Mouse (Mus musculus): ENCODE measurements around the gene Cdh4.

The Cdh4 gene

GRCm38 (mm10) chr2:179792426-179793133 is 350.3 kb downstream of the Cdh4 start:
- DNase-seq (ENCODE audit: low read depth) = no peak

- DNase-seq (ENCODE audit: low read depth) = no peak
Observed at GRCm38 (mm10) chr2:179794354-179794753, 352.1 kb downstream of the Cdh4 start.

GRCm38 (mm10) chr2:179795452-179795851 is 353.2 kb downstream of the Cdh4 start:
- DNase-seq (ENCODE audit: low read depth) = no peak

GRCm38 (mm10) chr2:179799906-179800532 is 357.8 kb downstream of the Cdh4 start:
- DNase-seq (ENCODE audit: low read depth) = no peak

- no peak for DNase-seq (ENCODE audit: low read depth)
Observed at GRCm38 (mm10) chr2:179801042-179801441, 358.8 kb downstream of the Cdh4 start.

- DNase-seq (ENCODE audit: low read depth) = no peak
Observed at GRCm38 (mm10) chr2:179802411-179802810, 360.2 kb downstream of the Cdh4 start.

- DNase-seq (ENCODE audit: low read depth) = no peak
Observed at GRCm38 (mm10) chr2:179811086-179811485, 368.9 kb downstream of the Cdh4 start.

GRCm38 (mm10) chr2:179813035-179813827 is 371.0 kb downstream of the Cdh4 start:
- no peak for DNase-seq (ENCODE audit: low read depth)

- DNase-seq (ENCODE audit: low read depth) = no peak
Observed at GRCm38 (mm10) chr2:179824776-179825326, 382.6 kb downstream of the Cdh4 start.

- DNase-seq (ENCODE audit: low read depth) = no peak
Observed at GRCm38 (mm10) chr2:179828968-179829367, 386.7 kb downstream of the Cdh4 start.

- peak; percentile 38 for DNase-seq (ENCODE audit: low read depth)
Observed at GRCm38 (mm10) chr2:179829972-179830371, 387.7 kb downstream of the Cdh4 start.

- DNase-seq (ENCODE audit: low read depth) = no peak
Observed at GRCm38 (mm10) chr2:179834892-179835291, 392.7 kb downstream of the Cdh4 start.

GRCm38 (mm10) chr2:179835570-179835969 is 393.3 kb downstream of the Cdh4 start:
- no peak for DNase-seq (ENCODE audit: low read depth)

GRCm38 (mm10) chr2:179837186-179837585 is 395.0 kb downstream of the Cdh4 start:
- no peak for DNase-seq (ENCODE audit: low read depth)

- DNase-seq (ENCODE audit: low read depth) = no peak
Observed at GRCm38 (mm10) chr2:179838036-179838435, 395.8 kb downstream of the Cdh4 start.

- peak; percentile 29 for DNase-seq (ENCODE audit: low read depth)
Observed at GRCm38 (mm10) chr2:179842610-179843389, 400.6 kb downstream of the Cdh4 start.

GRCm38 (mm10) chr2:179849732-179850131 is 407.5 kb downstream of the Cdh4 start:
- DNase-seq (ENCODE audit: low read depth) = no peak

GRCm38 (mm10) chr2:179852169-179852568 is 409.9 kb downstream of the Cdh4 start:
- no peak for DNase-seq (ENCODE audit: low read depth)

- DNase-seq (ENCODE audit: low read depth) = no peak
Observed at GRCm38 (mm10) chr2:179852862-179853261, 410.6 kb downstream of the Cdh4 start.

GRCm38 (mm10) chr2:179853892-179854291 is 411.7 kb downstream of the Cdh4 start:
- no peak for DNase-seq (ENCODE audit: low read depth)

- DNase-seq (ENCODE audit: low read depth) = no peak
Observed at GRCm38 (mm10) chr2:179857086-179857485, 414.9 kb downstream of the Cdh4 start.

- no peak for DNase-seq (ENCODE audit: low read depth)
Observed at GRCm38 (mm10) chr2:179862676-179863075, 420.4 kb downstream of the Cdh4 start.

All from 416B (cell line).